Mouse (Mus musculus): ENCODE measurements around the gene Hipk4. TPM values are rescaled to one million over a fixed set of nuclear protein-coding genes. Genes with fewer than 3 reads are reported as not detected.
"Not testable (repeated sequence)": the region's sequence is repeated elsewhere in the genome, so short reads cannot be mapped to it uniquely, and the experiment has no call there.

The Hipk4 gene
- polyA plus RNA-seq, 1 experiment from 2014 or later: 0.10 TPM

GRCm38 (mm10) chr7:27494659-27495367 lies 28.3 kb upstream of the Hipk4 start:
- not testable (repeated sequence) for H3K36me3 ChIP-seq (replicated peaks); H3K9ac ChIP-seq; H3K27me3 ChIP-seq; H3K9me3 ChIP-seq (replicated peaks); H3K27ac ChIP-seq (replicated peaks); ATAC-seq (ENCODE audit: insufficient read depth); H3K4me2 ChIP-seq; H3K4me3 ChIP-seq (replicated peaks)
- peaks cover 58% of the 10 kb centered on the region for H3K4me1 ChIP-seq (replicated peaks)
- 66% methylated on average over 9 of the region's 9 CpGs for WGBS (ENCODE audit: insufficient replicate concordance)

GRCm38 (mm10) chr7:27499036-27499435 lies 24.0 kb upstream of the Hipk4 start, which contains the start of gene Prx:
TSS of gene Prx (plus strand) at chr7:27499324.
- Histone ChIP-seq H3K4me3 (replicated peaks) (no peak within 1 kb of the TSS), H3K27ac (replicated peaks) (no peak within 1 kb of the TSS), H3K4me2 (no peak within 1 kb of the TSS), H3K36me3 (replicated peaks) (no peaks in the 10 kb centered on the region), H3K9ac (no peak within 1 kb of the TSS), H3K9me3 (replicated peaks) (no peaks in the 10 kb centered on the region), H3K27me3 (no peaks in the 10 kb centered on the region), H3K4me1 (replicated peaks) (peaks cover 19% of the 10 kb centered on the region)
- 62% methylated on average over 3 of the region's 3 CpGs for WGBS (ENCODE audit: insufficient replicate concordance)
- no peak for ATAC-seq (ENCODE audit: insufficient read depth)

GRCm38 (mm10) chr7:27501620-27502019 lies 21.4 kb upstream of the Hipk4 start:
- Histone ChIP-seq H3K4me1 (replicated peaks) (peaks cover 20% of the 10 kb centered on the region), H3K36me3 (replicated peaks) (no peaks in the 10 kb centered on the region), H3K27me3 (no peaks in the 10 kb centered on the region), H3K27ac (replicated peaks) (no peak overlapping the region), H3K9ac (no peak overlapping the region), H3K4me3 (replicated peaks) (no peak overlapping the region), H3K9me3 (replicated peaks) (no peaks in the 10 kb centered on the region), H3K4me2 (no peak overlapping the region)
- ATAC-seq (ENCODE audit: insufficient read depth): no peak
- WGBS (ENCODE audit: insufficient replicate concordance): 56% methylated on average over 4 of the region's 4 CpGs

- Histone ChIP-seq H3K4me3 (replicated peaks) (peak overlapping the region; percentile 76), H3K27ac (replicated peaks) (peak overlapping the region; percentile 100), H3K27me3 (no peaks in the 10 kb centered on the region), H3K9ac (peak overlapping the region; percentile 80), H3K9me3 (replicated peaks) (no peaks in the 10 kb centered on the region), H3K36me3 (replicated peaks) (no peaks in the 10 kb centered on the region), H3K4me2 (peak overlapping the region; percentile 96), H3K4me1 (replicated peaks) (peaks cover 34% of the 10 kb centered on the region)
- 36% methylated on average over 9 of the region's 9 CpGs for WGBS (ENCODE audit: insufficient replicate concordance)
- no peak for ATAC-seq (ENCODE audit: insufficient read depth)
Measured at GRCm38 (mm10) chr7:27506765-27507370, 16.2 kb upstream of the Hipk4 start.

- peaks cover 34% of the 10 kb centered on the region for H3K4me1 ChIP-seq (replicated peaks)
- peak overlapping the region; percentile 96 for H3K4me2 ChIP-seq
- no peaks in the 10 kb centered on the region for H3K36me3 ChIP-seq (replicated peaks)
- H3K27me3 ChIP-seq: no peaks in the 10 kb centered on the region
- peak overlapping the region; percentile 100 for H3K27ac ChIP-seq (replicated peaks)
- ATAC-seq (ENCODE audit: insufficient read depth): peak; percentile 96
- H3K4me3 ChIP-seq (replicated peaks): peak overlapping the region; percentile 76
- H3K9ac ChIP-seq: peak overlapping the region; percentile 80
- H3K9me3 ChIP-seq (replicated peaks): no peaks in the 10 kb centered on the region
- WGBS (ENCODE audit: insufficient replicate concordance): under 1% methylated on average over 54 of the region's 54 CpGs
Measured at GRCm38 (mm10) chr7:27507711-27508647, 15.1 kb upstream of the Hipk4 start.

- peaks cover 34% of the 10 kb centered on the region for H3K4me1 ChIP-seq (replicated peaks)
- peak overlapping the region; percentile 76 for H3K4me3 ChIP-seq (replicated peaks)
- peak overlapping the region; percentile 53 for H3K9ac ChIP-seq
- ATAC-seq (ENCODE audit: insufficient read depth): peak; percentile 83
- WGBS (ENCODE audit: insufficient replicate concordance): 17% methylated on average over 6 of the region's 6 CpGs
- H3K9me3 ChIP-seq (replicated peaks): no peaks in the 10 kb centered on the region
- no peaks in the 10 kb centered on the region for H3K36me3 ChIP-seq (replicated peaks)
- peak overlapping the region; percentile 100 for H3K27ac ChIP-seq (replicated peaks)
- H3K27me3 ChIP-seq: no peaks in the 10 kb centered on the region
- H3K4me2 ChIP-seq: peak overlapping the region; percentile 96
Measured at GRCm38 (mm10) chr7:27508648-27509005, 14.4 kb upstream of the Hipk4 start.

GRCm38 (mm10) chr7:27510809-27511208 lies 12.3 kb upstream of the Hipk4 start:
- H3K36me3 ChIP-seq (replicated peaks): no peaks in the 10 kb centered on the region
- no peak for ATAC-seq (ENCODE audit: insufficient read depth)
- WGBS (ENCODE audit: insufficient replicate concordance): 75% methylated on average over 2 of the region's 2 CpGs
- no peaks in the 10 kb centered on the region for H3K27me3 ChIP-seq
- H3K9me3 ChIP-seq (replicated peaks): no peaks in the 10 kb centered on the region
- no peak overlapping the region for H3K27ac ChIP-seq (replicated peaks)
- H3K4me1 ChIP-seq (replicated peaks): peaks cover 34% of the 10 kb centered on the region
- no peak overlapping the region for H3K4me3 ChIP-seq (replicated peaks)
- no peak overlapping the region for H3K9ac ChIP-seq
- no peak overlapping the region for H3K4me2 ChIP-seq

GRCm38 (mm10) chr7:27514961-27515360 lies 8.1 kb upstream of the Hipk4 start:
- no peak for ATAC-seq (ENCODE audit: insufficient read depth)
- Histone ChIP-seq H3K4me2 (no peak overlapping the region), H3K4me3 (replicated peaks) (no peak overlapping the region), H3K27ac (replicated peaks) (no peak overlapping the region), H3K9ac (no peak overlapping the region), H3K27me3 (no peaks in the 10 kb centered on the region), H3K36me3 (replicated peaks) (no peaks in the 10 kb centered on the region), H3K9me3 (replicated peaks) (0 out of 2 replicates have a peak, but pooled peaks cover 3% of the 10 kb centered on the region), H3K4me1 (replicated peaks) (no peaks in the 10 kb centered on the region)
- 70% methylated on average over 9 of the region's 9 CpGs for WGBS (ENCODE audit: insufficient replicate concordance)

- Histone ChIP-seq H3K9me3 (replicated peaks) (0 out of 2 replicates have a peak, but pooled peaks cover 3% of the 10 kb centered on the region), H3K4me2 (no peak overlapping the region), H3K27ac (replicated peaks) (no peak overlapping the region), H3K4me3 (replicated peaks) (no peak overlapping the region), H3K4me1 (replicated peaks) (0 out of 2 replicates have a peak, but pooled peaks cover 2% of the 10 kb centered on the region), H3K9ac (no peak overlapping the region), H3K36me3 (replicated peaks) (no peaks in the 10 kb centered on the region), H3K27me3 (no peaks in the 10 kb centered on the region)
- ATAC-seq (ENCODE audit: insufficient read depth): no peak
- WGBS (ENCODE audit: insufficient replicate concordance): 66% methylated on average over 9 of the region's 9 CpGs
Measured at GRCm38 (mm10) chr7:27518314-27518713, 4.8 kb upstream of the Hipk4 start.

- Histone ChIP-seq H3K9ac (no peak overlapping the region), H3K27me3 (no peaks in the 10 kb centered on the region), H3K4me2 (no peak overlapping the region), H3K27ac (replicated peaks) (no peak overlapping the region), H3K36me3 (replicated peaks) (no peaks in the 10 kb centered on the region), H3K4me3 (replicated peaks) (no peak overlapping the region), H3K4me1 (replicated peaks) (peaks cover 9% of the 10 kb centered on the region), H3K9me3 (replicated peaks) (0 out of 2 replicates have a peak, but pooled peaks cover 3% of the 10 kb centered on the region)
- ATAC-seq (ENCODE audit: insufficient read depth): no peak
Measured at GRCm38 (mm10) chr7:27520104-27520503, 3.0 kb upstream of the Hipk4 start.

- Histone ChIP-seq H3K36me3 (replicated peaks) (no peaks in the 10 kb centered on the region), H3K4me3 (replicated peaks) (no peak overlapping the region), H3K4me2 (no peak overlapping the region), H3K9me3 (replicated peaks) (0 out of 2 replicates have a peak, but pooled peaks cover 3% of the 10 kb centered on the region), H3K4me1 (replicated peaks) (peaks cover 14% of the 10 kb centered on the region), H3K27me3 (no peaks in the 10 kb centered on the region), H3K27ac (replicated peaks) (no peak overlapping the region), H3K9ac (no peak overlapping the region)
- no peak for ATAC-seq (ENCODE audit: insufficient read depth)
- 45% methylated on average over 1 of the region's 1 CpGs for WGBS (ENCODE audit: insufficient replicate concordance)
Measured at GRCm38 (mm10) chr7:27520599-27520998, 2.5 kb upstream of the Hipk4 start.

Measured in liver, embryonic 15.5 days (tissue).